Mouse (Mus musculus): Measurements from ENCODE around the gene Zfp672.

The Zfp672 gene

GRCm38 (mm10) chr11:58281970-58282496 lies 48.1 kb downstream of the Zfp672 start:
- DNase-seq: no peak

- DNase-seq: no peak
Observed at GRCm38 (mm10) chr11:58275756-58276155, 54.4 kb downstream of the Zfp672 start.

- DNase-seq: no peak
Observed at GRCm38 (mm10) chr11:58274572-58274971, 55.6 kb downstream of the Zfp672 start, which contains the start of gene 4930438A08Rik. 4930438A08Rik (plus strand) TSS chr11:58274799.

- DNase-seq: no peak
Observed at GRCm38 (mm10) chr11:58268285-58268684, 61.9 kb downstream of the Zfp672 start.

Data from right cerebral cortex, postnatal 4 days (tissue).